Mouse (Mus musculus) thymus, adult 2 months (tissue): ENCODE results near the gene Rsph10b. TPM values are rescaled to one million over a fixed set of nuclear protein-coding genes. Genes with fewer than 3 reads are reported as not detected.

ENCODE experiments used
- DNase-seq: peaks from one replicate; pipeline ENCODE4 v3.0.0; 2021
- H3K27ac ChIP-seq: fragments of 200-500 bp; 2 replicates; pipeline ENCODE4 v1.5.1; 2012; ENCODE audit warnings: low read length, control low read depth; ENCODE audit not compliant: control insufficient read depth, insufficient read depth
- H3K27me3 ChIP-seq: fragments of 200-500 bp; 2 replicates; pipeline ENCODE4 v1.6.1; 2012; ENCODE audit warnings: mild to moderate bottlenecking, low read length, moderate library complexity, mixed read lengths; ENCODE audit not compliant: control insufficient read depth, insufficient read depth
- H3K36me3 ChIP-seq: fragments of 200-500 bp; 2 replicates; pipeline ENCODE4 v1.6.1; 2012; ENCODE audit warnings: mild to moderate bottlenecking, low read length, moderate library complexity; ENCODE audit not compliant: control insufficient read depth, insufficient read depth
- H3K4me1 ChIP-seq: fragments of 200-500 bp; replicated peaks from 2 replicates; pipeline ENCODE4 v1.6.1; 2012; ENCODE audit warnings: low read length; ENCODE audit not compliant: control insufficient read depth, insufficient read depth
- H3K4me3 ChIP-seq: fragments of 200-500 bp; 2 replicates; pipeline ENCODE4 v1.5.1; 2012; ENCODE audit warnings: mild to moderate bottlenecking, low read length, control low read depth, moderate library complexity; ENCODE audit not compliant: control insufficient read depth, insufficient read depth
- CTCF ChIP-seq: fragments of 200-500 bp; IDR thresholded peaks from 2 replicates; pipeline ENCODE4 v1.5.1; 2012; ENCODE audit warnings: mild to moderate bottlenecking, control low read depth, low read length, moderate library complexity, borderline replicate concordance; ENCODE audit not compliant: control insufficient read depth, poor library complexity, insufficient read depth; ENCODE audit errors: extremely low read depth
- POLR2A ChIP-seq: fragments of 200-500 bp; IDR thresholded peaks from 2 replicates; pipeline ENCODE4 v1.6.1; 2012; ENCODE audit warnings: mild to moderate bottlenecking, low read length, control low read depth, moderate library complexity; ENCODE audit not compliant: control insufficient read depth, poor library complexity, insufficient read depth; ENCODE audit errors: extremely low read depth
- WGBS: fragments of 180-500 bp; shearing (Covaris S2); methylation state at CpG from one replicate; pipeline ENCODE4 v1.1.7; 2018; 5-methylcytosine and 5-hydroxymethylcytosine counted together
- polyA plus RNA-seq: library from polyadenylated mRNA; depleted of rRNA; stranded (reverse); fragments of >200 nt; gene quantifications from 2 replicates; pipeline ENCODE4 v1.2.3, GENCODE M21; 2012; rRNA removed

Rsph10b gene
- 0.24 and 0.54 TPM in 2 replicates for polyA plus RNA-seq

GRCm38 (mm10) chr5:143932831-143933230 lies at the start of gene Rsph10b:
TSS of gene Rsph10b (plus strand) at chr5:143933035.
- no peak within 1 kb of the TSS for H3K27ac ChIP-seq
- H3K4me1 ChIP-seq, result no peaks in the 10 kb centered on the region
- no peak within 1 kb of the TSS for H3K4me3 ChIP-seq
- TF ChIP-seq POLR2A, result no peak
- TF ChIP-seq CTCF, result no peak
- H3K36me3 ChIP-seq, result peaks cover 36% of the 10 kb centered on the region
- DNase-seq, result no peak
- WGBS, result 74% methylated on average over 8 of the region's 8 CpGs
- no peaks in the 10 kb centered on the region for H3K27me3 ChIP-seq

GRCm38 (mm10) chr5:143885274-143885673 lies 47.6 kb upstream of the Rsph10b start:
- H3K36me3 ChIP-seq, result peaks cover 77% of the 10 kb centered on the region
- no peak for DNase-seq

GRCm38 (mm10) chr5:143890741-143891140 lies 42.1 kb upstream of the Rsph10b start:
- 97% methylated on average over 6 of the region's 6 CpGs for WGBS
- DNase-seq, result no peak
- H3K4me3 ChIP-seq, result no peak overlapping the region
- H3K27ac ChIP-seq, result no peak overlapping the region
- no peaks in the 10 kb centered on the region for H3K4me1 ChIP-seq
- TF ChIP-seq CTCF (no peak), POLR2A (no peak)
- no peaks in the 10 kb centered on the region for H3K27me3 ChIP-seq
- peaks cover 37% of the 10 kb centered on the region for H3K36me3 ChIP-seq

More at GRCm38 (mm10) chr5:143885274-143885673, 47.6 kb upstream of the Rsph10b start:
- Histone ChIP-seq H3K4me1 (no peaks in the 10 kb centered on the region), H3K4me3 (no peak overlapping the region), H3K27ac (no peak overlapping the region), H3K27me3 (no peaks in the 10 kb centered on the region)
- TF ChIP-seq POLR2A (no peak), CTCF (no peak)
- WGBS, result 96% methylated on average over 3 of the region's 3 CpGs

DNA sequence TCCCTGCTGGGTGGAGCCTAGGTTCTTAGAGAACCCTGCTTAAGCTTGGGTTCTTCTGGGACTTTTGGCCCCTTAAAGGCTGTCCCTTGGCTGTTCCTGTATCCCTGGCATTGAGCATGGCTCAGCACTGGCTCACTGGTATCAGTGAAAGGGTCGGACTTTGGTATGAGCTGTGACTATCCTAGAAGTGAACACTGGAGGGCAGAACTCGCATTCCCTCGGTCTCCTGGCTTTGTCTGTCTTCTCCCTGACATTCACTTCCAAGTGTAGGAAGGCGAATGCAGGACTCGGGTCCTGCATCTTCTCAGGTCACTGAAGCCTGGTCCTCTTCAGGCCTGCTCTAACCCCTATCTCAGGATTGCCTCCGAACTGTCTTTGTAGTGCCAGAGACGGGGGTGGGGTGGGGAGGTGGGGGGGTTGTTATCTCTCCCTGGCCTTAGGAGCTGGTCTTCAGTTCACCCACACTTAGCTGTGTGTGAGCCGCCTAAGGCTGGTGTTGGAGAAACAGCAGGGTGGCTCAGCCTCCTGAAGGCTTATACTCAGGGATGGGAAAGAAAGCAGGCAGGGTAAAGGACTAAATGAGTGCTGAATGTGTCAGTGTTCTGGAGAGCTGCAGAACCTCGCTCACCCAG lies 40.5 kb upstream of the Rsph10b start:
- TF ChIP-seq CTCF (no peak), POLR2A (no peak)
- peaks cover 28% of the 10 kb centered on the region for H3K36me3 ChIP-seq
- 95% methylated on average over 9 of the region's 9 CpGs for WGBS
- DNase-seq, result no peak
- no peaks in the 10 kb centered on the region for H3K27me3 ChIP-seq
- no peak overlapping the region for H3K27ac ChIP-seq
- no peak overlapping the region for H3K4me3 ChIP-seq
- H3K4me1 ChIP-seq, result no peaks in the 10 kb centered on the region

DNA sequence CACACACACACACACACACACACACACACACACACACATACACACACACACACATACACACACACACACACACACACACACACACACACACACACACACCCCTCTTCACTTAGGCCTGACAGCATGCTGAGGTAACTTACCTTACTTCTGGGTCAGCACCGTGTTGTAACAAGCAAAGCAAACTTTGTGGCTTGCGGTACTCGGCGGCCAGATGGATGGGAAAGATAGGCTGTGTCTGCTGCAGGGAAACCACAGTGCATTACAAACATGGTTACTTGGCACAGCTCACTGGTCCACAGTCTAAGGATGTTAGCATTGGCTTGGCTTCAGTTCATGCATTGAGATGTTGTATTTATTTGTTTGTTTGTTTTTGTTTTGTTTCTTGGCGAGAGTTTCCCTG lies 39.4 kb upstream of the Rsph10b start:
- H3K4me1 ChIP-seq, result no peaks in the 10 kb centered on the region
- no peak overlapping the region for H3K27ac ChIP-seq
- no peak overlapping the region for H3K4me3 ChIP-seq
- H3K27me3 ChIP-seq, result no peaks in the 10 kb centered on the region
- WGBS, result 19% methylated on average over 5 of the region's 5 CpGs
- no peak for TF ChIP-seq POLR2A
- no peak for TF ChIP-seq CTCF
- DNase-seq, result no peak
- peaks cover 34% of the 10 kb centered on the region for H3K36me3 ChIP-seq

DNA sequence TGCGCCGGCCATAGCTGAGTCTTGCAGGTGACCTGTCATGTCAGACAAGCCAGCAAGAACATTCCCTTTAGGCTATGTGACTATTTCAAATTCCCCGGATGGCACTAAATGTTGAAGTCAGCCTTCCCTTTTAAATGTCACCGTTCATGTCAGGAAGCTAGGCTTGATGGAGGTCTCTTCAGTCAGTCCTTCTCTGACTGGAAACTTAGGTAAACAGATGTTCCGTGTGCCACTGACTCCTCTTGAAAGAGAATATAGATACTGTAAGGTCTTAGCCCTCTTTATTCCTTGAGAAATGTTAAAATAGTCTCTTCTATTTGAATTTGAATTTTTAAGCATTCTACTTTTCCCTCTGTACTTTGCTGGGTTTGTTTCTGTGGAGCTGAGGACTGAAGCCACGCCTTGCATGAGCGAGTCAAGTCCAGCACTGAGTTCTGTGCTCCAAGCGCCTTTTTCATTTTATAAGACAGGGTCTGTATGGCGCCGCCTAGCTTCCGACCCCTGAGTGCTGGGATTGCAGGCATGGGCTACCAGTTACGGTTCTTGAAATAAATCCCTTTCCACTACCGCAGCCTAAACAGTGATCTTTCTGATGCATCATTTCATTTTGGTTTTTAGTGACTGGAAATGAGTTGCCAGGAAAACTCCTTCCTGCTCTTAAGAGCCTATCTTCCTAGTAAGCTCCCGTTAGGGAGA lies 35.1 kb upstream of the Rsph10b start, which contains the start of gene Ankrd61:
Gene Ankrd61 (minus strand): TSS at position 51 of the 696 bp plus-strand sequence.
- TF ChIP-seq CTCF (no peak), POLR2A (no peak)

More for the DNA sequence above, 35.1 kb upstream of the Rsph10b start, which contains the start of gene Ankrd61:
- no peaks in the 10 kb centered on the region for H3K4me1 ChIP-seq
- H3K4me3 ChIP-seq, result no peak within 1 kb of the TSS
- 96% methylated on average over 14 of the region's 14 CpGs for WGBS
- DNase-seq, result no peak
- H3K36me3 ChIP-seq, result peaks cover 31% of the 10 kb centered on the region
- H3K27me3 ChIP-seq, result no peaks in the 10 kb centered on the region
- H3K27ac ChIP-seq, result no peak within 1 kb of the TSS
